Mouse (Mus musculus) WW6 (cell line): ENCODE measurements around the gene Kansl2.

Source experiments
- DNase-seq: peaks from one replicate; pipeline ENCODE4 v3.0.0-alpha.2; 2013; ENCODE audit warnings: low read depth, low spot score

The Kansl2 gene

DNA sequence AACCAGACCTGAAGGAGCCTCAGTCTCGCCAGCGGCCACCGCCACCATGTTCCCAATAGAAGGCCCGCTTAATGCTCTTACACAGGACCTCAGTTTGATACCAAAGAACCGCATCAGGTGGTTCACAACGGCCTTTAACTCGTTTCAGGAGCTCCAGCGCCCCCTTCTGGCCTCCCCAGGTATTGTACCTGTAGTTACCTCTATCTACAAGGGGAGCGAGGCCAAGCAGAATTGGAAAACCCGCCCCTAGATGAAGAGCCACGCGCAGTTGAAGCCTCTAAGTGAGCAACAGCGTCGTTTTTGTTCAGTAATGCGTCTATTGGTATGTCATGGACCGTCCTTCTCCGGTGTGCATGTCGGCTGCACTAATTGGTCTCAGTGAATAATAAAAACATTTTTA lies 29.6 kb downstream of the Kansl2 start:
- DNase-seq: peak; percentile 63

DNA sequence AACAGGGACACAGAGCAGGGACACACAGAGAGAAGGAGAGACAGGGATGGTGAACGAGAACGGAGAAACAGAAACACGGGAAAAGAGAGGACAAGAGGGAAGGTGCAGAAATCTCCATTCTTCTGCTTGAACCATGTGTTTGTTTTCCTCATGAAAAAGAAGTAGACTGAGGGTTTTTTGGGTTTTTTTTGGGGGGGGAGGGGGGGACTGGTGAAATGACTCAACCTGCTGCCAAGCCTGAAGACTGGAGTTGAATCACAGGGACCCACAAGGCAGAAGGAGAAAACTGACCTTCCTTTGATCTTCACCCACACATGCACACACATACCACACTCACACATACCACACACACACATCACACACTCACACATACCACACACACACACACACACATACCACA lies 30.7 kb downstream of the Kansl2 start:
- no peak for DNase-seq

DNA sequence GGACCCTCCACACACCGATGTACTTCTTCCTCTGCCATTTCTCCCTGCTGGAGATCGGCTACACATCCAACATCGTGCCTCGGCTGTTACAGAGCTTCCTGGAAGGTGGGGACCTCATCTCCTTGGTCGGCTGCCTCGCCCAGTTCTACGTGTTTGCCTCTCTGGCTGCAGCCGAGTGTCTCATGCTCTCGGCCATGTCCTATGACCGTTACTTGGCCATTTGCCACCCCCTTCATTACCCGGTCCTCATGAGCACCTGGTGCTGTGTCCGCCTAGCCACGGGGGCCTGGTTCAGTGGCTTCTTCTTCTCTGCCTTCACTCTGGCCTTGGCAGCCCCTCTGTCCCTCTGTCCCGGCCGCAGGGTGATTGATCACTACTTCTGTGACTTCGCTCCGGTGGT lies 36.4 kb downstream of the Kansl2 start:
- DNase-seq: no peak

DNA sequence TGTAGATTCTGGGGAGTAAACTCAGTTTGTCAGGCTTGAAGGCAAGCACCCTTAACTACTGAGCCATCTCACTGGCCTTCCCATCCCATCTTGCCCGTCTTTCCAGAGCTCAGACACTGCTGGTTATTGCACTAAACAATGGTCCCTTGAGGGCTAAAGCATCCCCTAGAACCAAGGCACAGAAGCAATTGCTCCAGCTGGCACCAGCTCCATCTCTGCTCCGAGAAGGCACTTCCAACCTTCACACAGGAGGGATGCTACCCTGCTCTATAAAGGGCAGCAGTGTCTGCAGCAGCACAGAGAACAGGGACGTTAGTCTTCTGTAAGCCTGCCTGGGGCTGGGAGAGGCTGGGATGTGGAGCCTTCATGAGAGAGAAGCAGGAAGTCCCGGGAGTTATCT lies 42.0 kb downstream of the Kansl2 start, which contains the start of gene Olfr279:
Gene Olfr279, plus strand, starts transcription at position 301 of the 400 bp plus-strand sequence.
- DNase-seq: no peak

DNA sequence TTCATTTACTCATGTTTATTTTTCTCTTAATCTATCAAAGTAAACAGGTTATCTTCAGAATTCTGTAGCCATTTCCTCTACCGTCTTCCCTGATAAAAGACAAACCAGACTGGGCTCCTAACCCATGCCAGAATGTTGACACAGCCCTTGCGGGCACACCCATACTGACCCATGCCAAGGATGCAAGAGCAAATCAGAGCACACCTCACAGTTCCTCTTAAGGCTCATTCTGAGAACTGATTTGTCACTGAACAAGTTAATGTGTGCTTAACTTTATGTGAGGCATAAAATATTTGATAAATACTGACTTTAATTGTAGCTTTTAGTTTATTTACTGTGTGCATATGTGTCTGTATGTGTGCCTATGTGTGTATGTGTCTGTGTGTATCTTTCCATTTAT lies 42.7 kb downstream of the Kansl2 start:
- no peak for DNase-seq

DNA sequence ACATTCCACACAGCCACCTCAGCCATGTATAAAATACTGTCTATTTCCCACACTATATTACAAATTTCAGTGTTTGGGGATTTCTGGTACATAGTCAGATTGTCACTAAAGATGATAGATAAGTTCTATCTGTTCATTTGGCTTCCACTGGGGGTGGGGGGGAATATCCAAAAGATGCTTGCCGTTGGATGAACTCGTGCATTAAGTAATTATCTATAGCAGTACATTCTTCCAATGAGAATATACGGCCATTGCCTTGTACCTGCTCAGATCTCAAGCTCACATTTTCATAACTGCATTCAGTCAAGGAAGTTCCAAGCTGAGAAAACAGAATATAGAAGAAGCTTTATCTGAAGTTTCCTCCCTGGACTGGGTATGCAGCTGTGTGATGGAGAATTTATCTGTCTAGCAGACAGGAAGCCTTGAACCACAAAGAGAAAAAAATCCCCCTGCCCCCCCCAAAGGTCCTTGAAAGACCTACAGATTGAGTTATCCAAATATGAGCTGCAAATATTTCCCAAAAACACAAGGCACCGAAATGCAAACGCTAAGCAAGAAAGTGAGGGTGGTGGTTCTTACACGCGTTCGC lies 47.5 kb downstream of the Kansl2 start:
- no peak for DNase-seq

DNA sequence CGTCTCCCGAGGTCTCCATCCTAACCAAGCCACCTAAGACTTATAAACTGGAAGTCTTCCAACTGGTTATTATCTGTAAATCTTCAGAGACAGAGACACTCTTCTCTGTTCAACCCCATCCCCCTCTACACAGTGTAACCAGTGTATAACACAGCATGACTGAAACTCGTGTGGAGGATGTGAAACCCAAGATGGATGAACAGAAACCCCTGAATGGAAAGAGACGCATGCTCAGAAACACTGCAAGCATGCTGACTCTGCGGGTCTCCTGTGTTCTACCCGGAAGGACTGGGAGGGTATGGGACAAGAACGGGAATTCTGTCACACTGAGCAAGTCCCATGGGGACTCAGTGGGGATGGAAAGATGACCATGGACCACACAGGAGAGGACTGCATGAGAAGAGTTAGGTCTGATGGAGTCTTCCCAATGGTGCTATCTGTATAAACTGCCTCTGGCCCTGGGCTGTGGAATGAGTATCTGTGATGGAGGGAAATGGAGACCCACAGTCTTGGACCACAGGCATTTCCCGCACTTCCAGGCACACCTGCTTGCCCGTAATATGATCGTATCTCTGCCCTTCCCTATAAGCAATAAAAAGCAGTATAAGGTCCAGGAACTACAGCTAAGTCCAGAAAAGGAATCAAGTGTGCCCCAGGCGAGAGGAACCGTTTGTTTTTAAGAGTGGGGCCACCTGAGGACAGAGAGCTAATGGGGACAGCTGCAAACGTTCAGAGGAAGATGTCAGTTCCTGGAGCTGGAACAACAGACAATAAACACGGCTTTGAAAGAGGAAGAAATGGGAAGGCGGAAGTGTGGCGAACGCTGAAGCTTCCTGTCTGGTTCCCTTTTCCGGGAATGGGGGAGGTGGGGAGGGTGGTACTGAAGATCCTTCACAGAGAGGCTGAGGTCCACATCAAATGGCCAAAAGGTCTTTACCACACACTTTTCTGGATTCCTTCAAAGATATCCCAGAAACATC lies 49.9 kb downstream of the Kansl2 start:
- DNase-seq: no peak

DNA sequence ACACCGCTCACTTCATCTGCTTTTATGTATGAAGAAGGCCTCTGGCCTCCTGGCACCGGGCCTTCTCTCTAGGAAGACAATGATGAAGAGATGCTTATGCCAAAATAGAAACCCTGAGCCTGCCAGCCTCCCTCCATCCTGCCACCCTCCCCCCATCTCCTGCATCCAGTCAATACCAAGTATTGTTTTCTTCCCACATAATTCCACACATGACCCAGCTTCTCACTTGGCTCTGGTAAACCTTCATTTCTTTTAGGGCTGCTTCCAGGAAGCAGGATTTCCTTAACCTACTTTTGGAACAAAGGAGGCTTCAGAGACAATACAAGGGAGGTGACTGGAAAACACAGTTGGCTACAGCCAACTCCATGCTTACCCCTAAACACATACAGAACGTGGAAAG lies 51.4 kb downstream of the Kansl2 start, which contains the start of gene Lalba:
Gene Lalba, minus strand, starts transcription at position 21 of the 400 bp plus-strand sequence.
- no peak for DNase-seq

DNA sequence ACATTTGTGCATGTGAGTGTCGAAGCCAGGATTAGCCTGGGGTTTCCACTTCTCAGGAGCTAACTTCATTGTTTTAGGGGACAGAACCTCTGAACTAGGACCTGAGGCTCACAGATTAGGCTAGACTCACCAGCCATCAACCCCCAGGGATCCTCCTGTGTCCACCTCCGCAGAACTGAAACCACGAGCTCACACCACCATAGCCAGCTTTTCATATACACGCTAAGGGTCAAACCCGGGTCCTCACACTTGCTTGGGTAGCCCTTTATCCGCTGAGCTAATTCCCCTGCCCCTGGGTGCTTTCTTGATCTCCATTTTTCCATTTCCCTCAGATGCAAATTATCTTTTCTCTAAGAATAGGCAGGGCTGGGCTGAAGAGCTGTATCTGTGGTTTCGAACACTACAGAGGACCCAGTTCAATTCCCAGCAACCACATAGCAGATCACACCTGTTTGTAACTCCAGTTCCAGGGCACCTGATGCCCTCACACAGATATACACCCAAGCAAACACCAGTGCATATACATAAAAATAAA lies 54.4 kb downstream of the Kansl2 start:
- DNase-seq: no peak

DNA sequence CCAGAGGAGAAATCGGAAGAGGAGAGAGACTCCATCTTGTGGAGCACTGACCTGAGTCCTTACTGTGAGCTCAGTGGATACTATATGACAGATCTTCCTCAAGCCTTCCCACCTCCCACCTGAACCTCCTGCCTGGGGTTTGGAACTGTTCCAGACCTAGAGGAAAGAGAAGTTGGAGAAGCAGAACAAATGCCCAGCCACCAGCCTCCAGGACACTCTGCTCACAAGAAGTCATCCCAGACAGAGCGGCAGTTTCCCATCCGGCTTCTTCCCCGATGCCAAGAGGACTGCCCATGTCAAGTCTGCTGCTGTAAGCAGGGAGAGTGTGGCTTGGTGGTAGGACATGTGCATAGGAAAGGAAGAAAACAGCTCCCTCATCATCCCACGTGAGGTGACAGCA lies 57.8 kb downstream of the Kansl2 start:
- DNase-seq: no peak

DNA sequence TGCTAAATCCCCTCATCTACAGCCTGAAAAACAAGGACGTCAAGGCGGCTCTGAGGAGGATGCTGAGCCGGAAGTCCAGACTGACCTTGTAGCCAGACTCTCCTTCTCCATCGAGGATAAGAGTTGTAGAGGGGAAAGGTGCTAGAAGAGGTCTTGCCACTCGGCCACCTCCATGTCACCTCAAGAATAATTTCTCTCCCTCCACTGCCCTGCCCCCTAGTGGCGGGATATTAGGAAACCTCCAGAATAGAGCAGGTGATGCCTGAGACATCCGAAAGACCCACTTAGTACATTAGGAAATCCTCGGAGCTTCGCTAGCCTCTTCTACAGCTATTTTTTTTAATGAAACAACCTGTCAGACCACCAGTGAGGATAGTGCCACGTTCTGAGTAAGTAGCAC lies 58.7 kb downstream of the Kansl2 start:
- no peak for DNase-seq

DNA sequence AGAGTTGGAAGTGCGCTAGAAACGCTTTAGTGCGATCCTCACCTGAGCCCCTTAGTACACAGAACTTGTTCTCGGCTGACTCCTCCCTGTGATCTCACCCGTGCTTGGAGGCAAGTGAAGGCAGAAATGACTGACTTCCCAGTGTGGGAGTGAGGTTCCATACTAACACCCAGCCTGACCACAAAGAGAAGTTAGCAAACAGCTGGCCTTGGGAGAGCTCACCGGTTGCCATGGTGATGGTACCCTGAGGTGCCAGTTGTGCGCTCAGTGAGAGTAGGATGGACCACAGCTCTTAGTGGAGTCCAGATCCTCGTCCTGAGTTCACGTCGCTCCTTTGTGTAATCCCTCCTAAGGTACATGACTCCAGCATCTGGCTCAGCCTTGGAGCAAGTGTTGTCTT lies 59.1 kb downstream of the Kansl2 start:
- no peak for DNase-seq

DNA sequence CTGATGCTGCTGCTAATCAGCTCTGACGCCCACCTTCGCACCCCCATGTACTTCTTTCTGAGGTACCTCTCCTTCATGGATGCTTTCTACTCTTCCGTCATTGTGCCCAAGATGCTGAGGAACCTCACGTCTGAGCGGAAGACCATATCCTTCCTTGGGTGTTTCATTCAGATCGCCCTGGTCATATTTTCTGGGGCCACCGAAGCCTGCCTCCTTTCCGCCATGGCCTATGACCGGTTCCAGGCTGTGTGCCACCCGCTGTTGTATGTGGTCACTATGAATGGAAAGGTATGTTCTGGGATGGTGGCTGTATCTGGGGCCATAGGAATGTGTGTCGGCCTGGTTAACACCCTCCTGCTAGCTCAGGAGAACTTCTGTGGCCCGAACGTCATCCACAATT lies 62.5 kb downstream of the Kansl2 start:
- no peak for DNase-seq

DNA sequence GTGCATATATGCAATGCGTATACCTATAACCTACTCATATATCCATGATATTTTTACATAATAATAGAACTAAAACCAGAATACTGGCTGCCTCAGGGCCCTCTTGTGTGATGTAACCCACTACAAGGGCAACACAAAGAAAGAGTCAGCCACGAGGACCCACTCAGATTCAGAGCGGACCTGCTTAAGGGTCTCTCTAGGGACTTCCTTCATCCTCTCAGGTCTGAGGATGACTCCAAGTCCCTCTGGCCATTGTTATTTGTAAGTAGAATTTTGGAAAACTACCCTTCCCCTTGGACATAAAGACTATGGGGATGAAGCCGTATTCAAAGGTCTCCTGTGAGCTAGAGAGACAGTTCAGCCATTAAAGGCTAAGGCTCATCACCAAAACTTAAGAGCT lies 64.5 kb downstream of the Kansl2 start, which contains the start of gene OR5BS1P:
Gene OR5BS1P, plus strand, starts transcription at position 301 of the 400 bp plus-strand sequence.
- no peak for DNase-seq
